Mouse (Mus musculus) MEL-GATA-1-ER (cell line): ENCODE data around the gene Rps18.
A peak's percentile ranks its signal among the peaks of the same experiment; 100 is the strongest.

Experiments
- DNase-seq: peaks from one replicate; pipeline ENCODE4 v3.0.0-alpha.2; 2012; ENCODE audit warnings: low read depth; ENCODE audit errors: extremely low read depth

Gene Rps18

GRCm38 (mm10) chr17:33947430-33948089, 8.2 kb downstream of the Rps18 start:
- DNase-seq: no peak

DNA sequence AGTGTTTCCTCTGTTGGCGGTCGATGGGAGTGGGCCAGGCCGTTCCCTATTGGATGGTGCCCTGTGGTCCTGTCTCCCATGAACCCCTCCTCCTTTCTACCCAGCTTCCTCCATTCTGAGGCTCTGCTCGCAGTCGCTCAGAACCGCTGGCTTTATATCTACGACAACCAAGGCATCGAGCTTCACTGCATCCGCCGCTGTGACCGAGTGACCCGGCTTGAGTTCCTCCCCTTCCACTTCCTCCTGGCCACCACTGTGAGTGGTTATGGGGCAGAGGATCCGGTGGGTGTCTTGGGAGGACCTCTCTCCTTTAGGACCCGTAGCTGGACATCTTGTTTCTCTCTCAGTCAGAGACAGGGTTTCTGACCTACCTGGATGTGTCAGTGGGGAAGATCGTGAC, 12.3 kb downstream of the Rps18 start:
- DNase-seq: no peak

- no peak for DNase-seq
These were observed 14.4 kb downstream of the Rps18 start for GRCm38 (mm10) chr17:33941381-33941780.

DNA sequence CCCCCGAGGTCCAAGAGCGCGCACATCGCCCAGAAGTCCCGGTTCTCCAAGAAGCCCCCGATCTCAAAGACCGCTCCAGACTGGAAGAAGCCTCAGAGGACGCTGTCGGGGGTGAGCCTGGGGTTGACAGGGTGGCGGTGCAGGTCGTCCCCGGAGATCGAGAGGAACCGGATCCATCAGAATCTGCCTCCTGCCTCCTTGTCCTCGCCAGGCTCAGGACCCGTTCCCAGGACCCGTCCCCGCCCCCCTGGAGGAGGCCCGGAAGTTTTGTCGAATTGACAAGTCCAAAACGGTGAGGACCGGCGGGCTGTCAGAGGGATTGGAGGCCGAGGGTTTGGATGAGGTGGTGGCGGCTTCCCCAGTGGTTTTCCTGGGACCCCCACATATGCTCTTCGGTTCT, 14.8 kb downstream of the Rps18 start:
- no peak for DNase-seq

GRCm38 (mm10) chr17:33940206-33940805, 15.5 kb downstream of the Rps18 start, which contains the start of the genes Pfdn6 and Wdr46:
TSS of gene Pfdn6 (minus strand) at chr17:33940343.
TSS of gene Wdr46 (plus strand) at chr17:33940660.
- DNase-seq: peak; percentile 93

DNA sequence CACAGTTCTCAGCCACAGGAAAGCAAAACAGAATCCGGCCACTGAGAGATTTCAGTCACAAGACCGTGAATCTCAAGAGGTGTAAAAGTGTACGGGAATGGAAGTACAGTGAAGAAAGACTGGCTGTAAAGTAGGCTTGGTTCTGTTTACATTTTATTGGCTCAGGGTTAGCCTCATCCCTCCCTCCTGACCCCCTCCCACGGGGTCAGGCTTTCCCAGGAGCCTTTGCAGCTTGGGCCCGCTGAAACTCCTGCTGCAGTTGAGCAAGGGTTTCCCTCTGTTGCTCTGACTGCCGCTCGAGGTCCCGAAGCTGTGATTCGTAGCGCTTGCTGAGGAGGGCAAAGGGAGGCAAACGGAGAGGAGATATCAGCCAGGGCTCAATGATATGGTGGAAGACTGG, 17.0 kb downstream of the Rps18 start:
- no peak for DNase-seq

DNA sequence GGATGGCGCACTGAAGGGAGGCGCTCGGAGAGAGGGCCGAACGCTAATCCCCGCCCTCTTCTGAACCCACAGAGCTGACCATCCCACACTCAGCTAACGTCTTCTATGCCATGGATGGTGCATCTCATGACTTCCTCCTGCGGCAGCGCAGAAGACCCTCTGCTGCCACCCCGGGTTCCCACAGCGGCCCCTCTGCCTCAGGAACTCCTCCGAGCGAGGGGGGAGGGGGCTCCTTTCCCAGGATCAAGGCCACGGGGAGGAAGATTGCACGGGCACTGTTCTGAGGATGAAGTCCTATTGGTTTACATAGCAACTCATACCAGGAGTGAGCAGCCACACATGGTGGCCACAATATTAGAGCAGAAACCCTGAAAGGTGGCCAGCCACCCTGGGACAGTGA, 18.8 kb downstream of the Rps18 start:
- DNase-seq: no peak

GRCm38 (mm10) chr17:33935422-33936055, 20.3 kb downstream of the Rps18 start:
- DNase-seq: no peak

DNA sequence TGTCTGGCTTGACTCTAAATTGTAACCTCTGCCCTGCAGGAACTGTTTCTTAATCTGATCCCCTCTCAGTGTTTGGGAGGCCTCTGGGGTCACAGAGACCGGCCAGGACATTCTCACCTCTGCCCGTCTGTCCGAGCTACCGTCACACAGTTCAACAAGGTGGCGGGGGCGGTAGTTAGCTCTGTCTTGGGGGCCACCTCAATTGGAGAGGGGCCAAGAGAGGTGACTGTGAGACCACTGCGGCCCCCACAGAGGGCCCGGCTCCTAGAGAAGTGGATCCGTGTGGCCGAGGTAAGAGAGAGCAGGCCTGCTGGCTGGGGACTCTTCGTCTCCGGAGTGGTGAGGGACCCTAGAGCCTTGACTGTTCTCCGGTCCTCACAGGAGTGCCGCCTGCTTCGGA, 22.8 kb downstream of the Rps18 start:
- DNase-seq: no peak

DNA sequence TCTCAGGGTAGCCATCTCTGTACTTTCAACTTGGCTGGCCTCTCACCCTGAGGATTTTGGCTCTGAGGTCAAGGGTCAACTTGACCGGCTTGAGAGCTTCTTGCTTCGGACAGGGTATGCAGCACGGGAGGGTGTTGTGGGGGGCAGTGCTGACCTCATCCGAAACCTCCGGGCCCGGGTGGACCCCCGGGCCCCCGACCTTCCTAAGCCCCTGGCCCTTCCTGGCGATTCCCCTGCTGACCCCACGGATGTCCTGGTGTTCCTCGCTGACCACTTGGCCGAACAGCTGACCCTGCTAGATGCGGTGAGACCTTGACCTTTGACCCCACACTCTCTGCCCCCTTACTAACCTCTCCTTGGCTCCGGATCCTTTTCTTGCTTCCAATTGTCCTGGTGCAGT, 23.4 kb downstream of the Rps18 start:
- DNase-seq: no peak

GRCm38 (mm10) chr17:33931947-33932346, 23.9 kb downstream of the Rps18 start:
- DNase-seq: no peak

DNA sequence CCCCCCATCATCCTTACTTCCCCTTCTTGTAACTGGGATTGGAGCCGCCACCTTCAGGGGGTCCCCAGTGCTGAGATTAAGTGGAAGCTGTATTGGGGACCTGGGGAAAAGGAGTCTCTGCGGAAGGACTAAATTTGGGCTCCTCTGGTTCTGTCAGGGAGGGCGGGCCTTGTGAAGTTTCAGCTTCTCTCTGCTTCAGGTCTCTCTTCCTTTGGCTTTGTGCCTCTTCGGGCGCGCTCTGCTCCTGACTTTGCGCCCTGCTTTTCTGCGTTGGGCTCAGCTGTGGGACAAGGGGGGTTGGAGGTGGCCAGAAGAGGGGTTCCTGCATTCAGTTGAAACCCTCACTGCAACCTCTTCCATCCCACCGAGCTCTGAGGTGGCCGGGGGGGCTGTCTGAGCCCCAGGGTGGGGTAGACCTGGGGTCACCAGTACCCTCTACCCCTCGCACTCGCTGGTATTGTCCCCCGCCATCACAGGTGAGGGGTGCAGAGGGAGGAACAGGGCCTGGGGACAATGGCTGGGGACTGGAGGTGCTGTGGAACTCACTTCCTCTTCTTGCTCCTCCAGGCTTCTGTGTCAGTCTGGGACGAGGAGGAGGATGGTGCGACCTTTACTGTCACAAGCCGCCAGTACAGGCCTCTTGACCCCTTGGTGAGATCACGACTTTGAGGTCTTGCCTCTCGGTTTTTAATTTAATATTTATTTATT, 24.5 kb downstream of the Rps18 start:
- no peak for DNase-seq

DNA sequence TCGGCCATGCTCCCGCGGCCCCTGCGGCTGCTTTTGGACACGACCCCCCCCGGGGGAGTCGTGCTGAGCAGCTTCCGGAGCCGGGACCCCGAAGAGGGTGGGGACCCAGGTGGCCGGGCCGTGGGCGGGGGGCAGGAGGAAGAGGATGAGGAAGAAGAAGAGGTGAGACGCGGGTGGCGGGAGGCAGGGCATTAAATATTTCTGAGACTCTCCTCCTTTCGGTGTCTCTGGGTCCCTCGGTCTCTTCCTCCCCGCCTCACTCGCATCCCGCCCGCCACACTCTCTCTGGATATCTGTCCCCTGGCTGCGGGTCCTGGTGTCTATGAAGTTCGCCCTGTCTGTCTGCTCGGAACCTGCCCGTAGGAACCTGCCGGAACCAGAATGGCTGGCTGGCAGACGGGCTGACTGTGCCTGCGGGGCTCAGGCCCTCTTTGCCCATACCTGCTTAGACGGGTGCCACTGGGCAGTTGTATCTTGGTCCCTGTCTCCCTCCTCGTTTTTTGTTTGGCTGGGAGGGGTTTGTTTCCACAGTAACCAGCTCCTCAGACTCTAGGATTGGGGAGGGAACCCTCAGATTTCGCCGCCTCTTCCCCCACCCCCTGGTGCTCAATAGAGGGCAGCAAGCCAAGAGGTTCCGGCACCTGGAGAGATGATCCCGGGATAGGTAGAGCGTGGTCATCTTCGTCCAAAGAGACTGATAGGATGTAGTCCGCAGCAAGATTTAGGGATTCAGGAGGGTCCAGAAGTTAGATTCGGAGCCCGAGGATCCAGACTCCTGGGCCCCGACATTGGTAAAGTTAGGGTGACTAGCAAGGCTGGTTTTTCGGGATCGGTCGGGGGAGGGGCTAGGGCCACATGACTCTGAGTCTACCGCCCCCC, 25.3 kb downstream of the Rps18 start:
- no peak for DNase-seq

DNA sequence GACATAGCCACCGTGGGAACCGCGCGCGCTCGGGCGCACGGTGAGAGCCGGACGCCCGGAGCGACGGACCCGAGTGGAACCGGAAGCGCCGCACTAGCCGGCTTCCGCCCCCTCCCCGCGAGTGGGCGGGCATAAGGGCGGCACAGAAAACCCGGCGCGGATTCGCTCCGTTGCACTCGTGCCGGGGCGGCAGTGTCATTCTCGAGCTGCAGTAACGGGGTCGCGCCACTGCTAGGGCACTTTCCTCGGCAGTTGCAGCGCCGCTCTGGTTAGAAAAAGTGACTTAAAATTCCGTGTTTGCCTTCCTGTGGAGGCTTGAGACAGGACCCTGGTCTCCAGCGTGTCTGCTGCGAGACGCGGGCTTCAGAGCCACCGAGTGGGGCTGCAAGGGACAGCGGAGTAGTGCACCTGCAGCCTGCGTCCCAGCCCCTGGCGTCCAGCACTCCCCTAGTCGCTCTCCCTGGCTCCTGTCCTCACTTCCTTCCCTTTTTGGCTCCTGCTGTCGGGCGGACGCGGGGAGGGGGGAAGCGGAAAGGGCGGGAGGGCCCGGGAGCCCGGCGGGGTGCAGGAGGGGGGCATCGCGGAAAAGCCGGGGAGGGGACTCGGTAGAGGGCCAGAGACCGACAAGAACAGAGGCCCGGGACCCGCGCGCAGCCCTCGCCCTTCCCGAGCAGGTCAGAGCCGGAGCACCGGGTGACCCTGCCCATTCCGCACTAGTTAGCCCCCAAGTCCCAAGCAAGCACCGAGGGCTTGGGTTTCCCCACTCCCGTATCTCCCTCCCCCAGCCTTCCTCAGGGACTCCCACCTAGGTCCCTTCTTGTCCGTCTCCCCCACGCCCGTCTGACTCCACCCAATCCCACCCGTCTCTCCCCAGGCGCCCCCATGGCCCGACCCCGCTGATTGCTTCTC, 26.2 kb downstream of the Rps18 start, which contains the start of gene Rgl2:
TSS of gene Rgl2 (plus strand) at position 173 of the 909 bp plus-strand sequence.
- DNase-seq: peak; percentile 70

GRCm38 (mm10) chr17:33928251-33928947, 27.4 kb downstream of the Rps18 start:
- no peak for DNase-seq

GRCm38 (mm10) chr17:33926207-33926932, 29.4 kb downstream of the Rps18 start:
- no peak for DNase-seq

DNA sequence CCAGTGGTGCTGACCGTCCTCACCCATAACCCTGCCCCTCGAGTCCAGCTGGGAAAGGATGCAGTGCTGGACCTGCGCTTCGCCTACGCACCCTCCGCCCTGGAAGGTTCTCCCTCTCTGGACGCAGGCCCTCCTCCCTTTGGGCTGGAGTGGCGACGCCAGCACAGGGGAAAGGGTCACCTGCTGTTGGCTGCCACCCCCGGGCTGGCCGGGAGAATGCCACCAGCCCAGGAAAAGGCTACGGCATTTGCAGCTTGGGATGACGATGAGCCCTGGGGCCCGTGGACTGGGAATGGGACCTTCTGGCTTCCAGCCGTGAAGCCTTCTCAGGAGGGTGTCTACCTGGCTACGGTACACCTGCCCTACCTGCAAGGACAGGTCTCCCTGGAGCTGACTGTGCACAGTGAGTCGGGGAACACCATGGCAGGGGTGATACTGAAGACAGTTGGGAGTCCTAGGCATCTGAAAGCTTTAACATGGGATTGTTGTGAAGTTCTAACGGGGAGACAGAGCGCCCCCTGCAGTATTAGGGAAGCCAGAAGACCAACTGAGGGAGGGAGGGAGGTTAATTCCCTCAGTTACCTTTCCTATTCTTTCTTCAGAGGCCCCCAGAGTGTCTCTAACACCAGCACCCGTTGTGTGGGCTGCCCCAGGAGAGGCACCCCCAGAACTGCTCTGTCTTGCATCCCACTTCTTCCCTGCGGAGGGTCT, 30.2 kb downstream of the Rps18 start:
- no peak for DNase-seq
